Mouse (Mus musculus): Measurements from ENCODE around the gene Panx1. TPM values are rescaled to one million over a fixed set of nuclear protein-coding genes. Genes with fewer than 3 reads are reported as not detected.

The Panx1 gene
- 109 TPM for polyA plus RNA-seq (2017; shearing (Covaris generic))

DNA sequence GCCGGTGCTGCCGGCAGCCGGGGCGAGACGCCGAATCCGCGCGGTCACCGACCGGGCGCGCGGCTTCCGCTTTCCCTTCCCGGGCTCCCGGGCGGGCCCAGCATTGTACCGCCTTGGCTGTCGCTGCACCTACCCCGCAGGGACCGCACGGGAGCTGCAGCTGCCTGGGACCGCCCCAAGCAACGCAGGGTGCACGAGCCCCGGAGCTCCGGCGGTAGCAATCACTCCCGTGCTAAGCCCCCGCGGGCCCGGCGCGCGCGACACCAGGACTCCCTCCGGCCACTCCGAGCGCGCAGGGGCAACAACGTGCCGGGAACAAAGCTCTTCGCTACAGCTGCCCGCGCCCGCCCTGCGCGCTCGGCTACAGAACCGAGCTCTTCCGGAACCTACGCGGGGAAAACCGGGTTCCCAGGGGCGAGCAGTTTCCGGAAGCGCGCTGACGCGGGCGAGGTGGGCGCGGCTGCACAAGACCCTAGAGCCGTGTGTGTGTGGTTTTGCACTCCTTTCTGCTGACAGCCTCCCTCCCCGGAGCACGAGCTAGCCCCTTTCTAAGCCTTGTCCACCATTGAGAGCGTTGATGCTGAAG, at the start of gene Panx1:
Gene Panx1 (minus strand): TSS at position 395 of the 586 bp plus-strand sequence.

Other genes with a start within 250 kb of the Panx1 start
- 7.2 TPM for gene Gpr83, start 185.3 kb downstream of the Panx1 start, polyA plus RNA-seq (2017; shearing (Covaris generic))
- gene Izumo1r, start 141.5 kb downstream of the Panx1 start, polyA plus RNA-seq (2017; shearing (Covaris generic)): 72.7 TPM
- not detected for gene Hephl1, start 66.6 kb upstream of the Panx1 start, polyA plus RNA-seq (2017; shearing (Covaris generic))
- gene Vstm5, start 193.6 kb upstream of the Panx1 start, polyA plus RNA-seq (2017; shearing (Covaris generic)): not detected
- 51.6 TPM for gene Med17, start 234.5 kb upstream of the Panx1 start, polyA plus RNA-seq (2017; shearing (Covaris generic))

Data from naive thymus-derived CD4-positive, alpha-beta T cell, adult 5 months (primary cell).